Mouse (Mus musculus): ENCODE data around the gene Ssx2ip.

Gene Ssx2ip

DNA sequence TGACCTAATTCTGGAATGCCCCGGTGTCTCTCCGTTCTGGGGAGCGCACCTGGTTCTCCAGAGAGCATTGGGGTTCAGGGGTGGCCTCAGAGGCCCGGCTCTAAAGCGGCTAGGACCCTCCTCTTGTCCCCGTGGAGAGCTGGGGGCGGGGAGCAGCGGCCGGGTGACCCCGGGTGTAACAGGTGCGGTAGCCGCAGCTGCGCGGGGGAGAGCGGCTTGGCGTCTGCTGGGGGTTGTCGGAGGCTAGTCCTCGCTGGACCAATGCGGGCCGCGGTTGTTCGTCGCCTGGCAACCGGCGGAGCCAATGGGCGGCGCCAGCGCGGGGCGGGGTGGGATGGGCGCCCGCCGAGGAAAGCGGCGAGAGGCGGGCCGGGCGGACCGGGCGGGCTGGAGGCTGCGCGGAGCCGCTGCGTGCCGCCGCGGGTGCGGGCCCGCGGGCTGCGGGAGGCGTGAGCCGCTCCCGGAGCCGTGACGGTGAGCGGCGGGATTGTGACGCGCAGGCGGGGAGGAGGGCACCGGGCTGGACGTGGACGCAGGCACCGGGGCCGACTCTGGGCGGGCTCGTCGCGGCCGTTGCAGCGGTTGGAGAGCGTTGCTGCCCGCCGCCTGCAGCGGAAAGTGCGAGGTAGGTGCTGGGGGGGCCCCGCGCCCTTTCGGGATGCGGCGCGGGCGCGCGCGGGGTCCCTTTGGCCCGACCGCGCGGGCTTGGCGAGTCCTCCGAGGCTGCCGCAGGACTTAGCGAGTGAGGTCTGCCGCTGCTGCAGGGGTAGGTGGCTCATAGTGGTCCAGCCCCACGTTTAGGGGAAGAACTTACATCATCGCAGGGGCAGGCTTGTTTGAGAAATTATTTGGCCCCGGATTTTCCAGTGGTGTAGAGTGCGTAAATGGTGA is at the start of gene Ssx2ip:
TSS of gene Ssx2ip (plus strand) at position 332 of the 891 bp plus-strand sequence.
- DNase-seq (ENCODE audit: low spot score): peak; percentile 87

DNA sequence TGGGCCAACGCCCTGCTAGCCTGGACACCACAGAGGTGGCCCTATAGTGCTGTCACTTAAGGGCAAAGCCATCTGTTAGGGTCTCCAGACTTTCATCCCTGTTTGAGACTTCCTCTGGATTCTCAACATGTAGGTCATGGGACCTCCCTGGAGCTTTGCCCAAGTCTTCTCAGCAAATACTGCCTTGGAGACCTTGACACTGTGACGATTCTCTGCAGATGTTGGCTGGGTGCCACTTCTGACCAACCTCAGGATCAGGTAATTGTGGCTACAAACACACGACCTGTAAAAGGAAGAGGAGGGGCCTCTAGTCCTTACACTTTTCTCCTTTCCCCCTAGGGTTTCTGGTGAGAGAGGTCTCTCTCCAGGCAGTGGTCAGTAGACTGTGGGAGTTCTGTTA is 49.3 kb upstream of the Ssx2ip start:
- no peak for DNase-seq (ENCODE audit: low spot score)

DNA sequence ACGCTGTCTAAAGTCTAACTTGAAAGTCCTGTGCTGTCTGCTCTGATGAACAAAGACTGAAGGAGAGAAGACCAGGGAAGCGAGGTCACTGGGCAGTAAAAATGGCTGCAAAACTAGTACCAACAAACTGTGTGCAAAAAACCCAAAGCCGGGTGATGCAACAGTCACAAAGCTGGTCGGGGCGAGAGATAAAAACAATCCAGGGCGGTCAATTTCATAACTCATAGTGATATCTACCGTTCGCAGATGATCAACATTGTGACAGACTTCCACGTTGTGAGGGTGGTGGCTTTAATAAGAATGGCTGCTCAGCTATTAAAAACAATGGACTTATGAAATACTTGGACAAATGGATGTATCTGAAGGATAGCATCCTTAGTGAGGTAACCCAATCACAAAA is 39.0 kb upstream of the Ssx2ip start:
- no peak for DNase-seq (ENCODE audit: low spot score)

DNA sequence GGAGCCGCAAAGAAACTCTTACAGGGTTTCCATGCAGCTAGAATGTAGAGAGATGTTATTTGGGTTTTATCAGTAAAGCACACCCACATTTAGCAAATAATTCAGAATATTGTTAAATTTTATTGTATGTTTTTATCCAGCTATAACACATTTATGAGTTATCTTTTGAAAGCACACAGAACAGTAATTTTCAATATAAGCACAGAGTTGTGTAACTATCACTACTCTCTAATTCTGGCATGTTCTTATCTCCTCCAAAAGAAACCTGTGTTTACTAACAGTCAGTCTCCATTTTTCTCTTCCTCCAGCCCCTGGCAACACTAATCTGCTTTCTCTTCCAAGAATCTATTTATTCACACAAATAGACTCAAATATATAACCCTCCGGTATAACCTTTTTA is 37.4 kb upstream of the Ssx2ip start:
- no peak for DNase-seq (ENCODE audit: low spot score)

DNA sequence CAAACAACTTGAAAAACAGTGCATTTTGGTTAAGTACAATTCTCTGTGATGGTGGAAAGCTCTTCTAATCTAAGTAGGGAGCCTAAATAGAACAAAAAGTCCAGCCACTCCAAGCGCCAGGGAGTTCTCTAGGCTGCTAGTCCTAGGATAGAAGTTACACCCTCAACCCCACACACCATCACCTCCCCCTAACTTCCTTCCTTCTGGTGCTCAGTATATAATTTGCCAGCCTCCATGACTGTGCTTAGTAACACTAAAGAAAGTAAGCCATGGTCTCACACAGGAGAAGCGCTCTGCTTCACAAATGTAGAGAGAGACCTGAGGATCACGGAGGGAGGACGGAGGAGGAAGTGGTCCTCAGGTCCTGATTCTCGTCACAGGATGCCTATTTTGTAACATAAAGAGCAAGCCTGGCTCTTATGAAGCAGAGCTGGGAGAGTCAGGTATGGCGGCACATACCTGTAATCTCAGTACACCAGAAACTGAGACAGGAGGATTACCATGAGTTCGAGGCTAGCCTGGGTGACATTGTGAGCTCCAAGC is 33.8 kb upstream of the Ssx2ip start:
- no peak for DNase-seq (ENCODE audit: low spot score)

DNA sequence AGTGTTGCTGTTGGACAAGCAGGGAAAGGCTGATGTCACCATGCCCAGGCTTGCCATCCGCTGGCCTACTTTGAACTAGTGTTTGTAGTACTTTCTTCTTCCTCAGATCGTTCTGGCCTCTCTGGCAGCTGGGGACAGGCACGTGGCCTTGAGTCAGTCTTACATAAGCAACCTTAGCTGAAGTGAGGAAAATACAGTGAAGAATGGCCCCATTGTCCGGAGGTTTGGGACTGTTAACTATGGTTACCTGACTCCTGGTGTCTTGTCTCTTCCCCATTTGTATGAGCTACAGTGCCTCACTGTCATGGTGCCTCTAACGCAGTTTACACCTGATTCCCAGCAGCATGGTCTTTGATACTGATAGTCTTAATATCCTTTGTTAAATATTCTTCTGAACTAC is 33.2 kb upstream of the Ssx2ip start:
- no peak for DNase-seq (ENCODE audit: low spot score)

DNA sequence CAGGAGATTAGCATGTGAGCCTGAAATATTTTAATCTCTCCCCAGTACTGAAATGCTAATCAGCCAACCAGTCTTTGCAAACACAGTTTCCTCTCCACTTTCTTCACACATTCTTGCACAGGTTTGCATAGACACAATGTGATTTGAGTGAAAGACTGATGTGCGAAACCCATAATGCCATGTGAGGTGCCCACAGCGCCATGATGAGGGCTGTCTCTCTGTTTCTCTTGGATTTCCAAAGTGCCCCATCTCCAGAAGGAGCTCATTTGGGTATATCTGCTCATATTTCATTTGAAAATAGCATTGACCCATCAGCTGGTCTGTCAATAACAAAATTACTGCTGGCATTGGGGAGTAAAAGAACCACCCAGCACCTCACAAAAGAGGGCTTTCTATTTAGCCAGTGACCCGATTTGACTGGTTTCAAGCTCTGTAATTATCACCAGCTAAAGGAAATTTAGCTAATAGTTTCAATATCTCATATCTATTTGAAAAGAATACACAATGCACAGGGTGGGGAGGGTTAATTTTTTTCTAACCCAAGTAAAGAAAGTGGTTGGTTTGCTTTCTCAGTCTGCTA is 29.8 kb upstream of the Ssx2ip start:
- no peak for DNase-seq (ENCODE audit: low spot score)

DNA sequence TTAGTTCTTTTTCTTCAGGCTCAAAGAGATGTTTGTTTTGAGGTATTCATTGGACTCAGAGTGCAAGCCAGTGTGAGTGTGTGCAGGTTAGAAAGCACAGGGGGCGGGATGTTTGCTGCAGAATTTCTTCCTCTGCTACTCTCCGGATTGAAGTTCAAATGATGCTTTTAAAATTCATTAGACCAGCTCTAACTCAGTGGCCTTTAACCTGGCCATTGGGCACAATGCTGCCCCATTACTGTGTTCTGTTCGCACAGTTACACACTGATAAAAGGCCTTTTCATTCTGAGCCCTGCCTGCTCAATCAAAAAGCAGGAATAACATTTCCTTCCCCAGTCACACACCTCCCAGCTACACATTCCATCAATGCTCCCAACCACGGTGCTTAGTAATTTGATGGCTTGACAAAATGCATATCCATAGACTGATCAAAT is 29.2 kb upstream of the Ssx2ip start:
- no peak for DNase-seq (ENCODE audit: low spot score)

DNA sequence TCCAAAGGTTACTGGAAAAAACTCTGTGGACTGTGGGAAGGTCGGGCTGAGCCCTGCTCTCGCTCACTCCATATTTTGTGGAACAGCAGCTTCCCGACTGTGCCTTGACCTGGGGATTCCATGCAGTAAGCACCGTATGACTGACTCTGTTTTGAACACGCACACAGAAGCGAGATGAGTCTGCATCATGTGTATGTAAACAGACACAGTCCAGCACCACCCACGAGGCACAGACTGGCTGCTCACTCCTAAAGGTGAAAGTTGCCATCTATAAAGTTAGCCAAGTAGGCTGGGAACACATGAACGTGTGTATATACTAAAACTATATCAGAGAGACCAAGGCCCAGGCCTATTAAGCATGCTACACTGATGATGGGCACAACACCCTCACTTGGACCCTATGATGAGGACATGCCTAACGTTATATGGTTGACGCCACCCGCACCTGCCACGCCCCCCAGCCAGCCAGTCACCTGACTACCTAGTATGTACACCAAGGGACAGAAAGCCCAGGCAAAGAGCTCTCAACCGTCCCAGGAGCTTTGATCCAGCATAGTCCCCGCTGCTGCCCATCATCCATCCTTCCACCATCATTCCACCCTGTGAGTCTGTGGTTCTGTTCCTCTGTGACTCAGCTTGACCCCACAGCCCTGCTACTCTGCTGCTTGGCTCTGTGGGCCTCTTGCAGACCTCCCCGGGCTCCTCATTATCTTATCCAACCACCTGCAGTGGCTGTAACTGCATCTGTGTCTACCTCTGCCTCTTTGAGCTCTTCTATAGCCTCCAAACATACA is 27.9 kb upstream of the Ssx2ip start:
- DNase-seq (ENCODE audit: low spot score): no peak

DNA sequence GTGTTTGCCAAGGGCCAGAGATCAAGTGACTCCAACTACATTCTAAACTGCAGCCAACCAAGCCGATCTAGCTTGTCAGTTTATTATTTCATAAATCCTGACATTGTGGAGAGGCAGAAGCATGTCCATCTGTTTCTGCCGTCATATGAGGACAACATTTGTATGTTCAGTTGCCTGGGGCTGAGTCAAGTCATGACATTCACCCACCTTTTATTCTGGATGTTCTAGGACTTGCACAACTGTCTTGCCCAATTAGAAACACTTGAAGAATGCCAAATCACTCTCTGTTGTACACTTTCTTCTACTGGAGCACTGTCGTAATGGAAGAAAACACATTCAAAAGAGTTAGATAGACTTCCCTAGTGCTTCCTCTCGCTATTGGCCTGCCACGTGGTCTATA is 27.2 kb upstream of the Ssx2ip start:
- no peak for DNase-seq (ENCODE audit: low spot score)

DNA sequence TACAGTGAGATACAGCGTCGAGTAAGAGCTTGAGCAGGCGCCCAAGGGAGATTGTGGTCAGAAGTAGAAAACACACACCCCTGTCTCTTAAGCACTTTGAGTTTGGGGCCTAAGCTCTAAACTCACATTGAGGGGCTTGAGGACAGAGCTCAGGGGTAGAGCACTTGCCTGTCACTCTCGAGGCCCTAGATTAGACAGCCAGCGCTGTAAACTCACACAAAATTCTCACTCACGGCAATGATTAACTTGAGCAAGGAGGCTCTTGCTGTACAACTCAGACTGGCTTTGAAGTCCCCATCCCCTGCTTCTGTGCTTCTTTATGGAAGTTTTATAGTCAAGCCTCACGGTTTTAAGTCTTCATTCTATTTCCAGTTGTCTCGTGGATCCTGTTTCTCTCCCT is 25.7 kb upstream of the Ssx2ip start:
- no peak for DNase-seq (ENCODE audit: low spot score)

DNA sequence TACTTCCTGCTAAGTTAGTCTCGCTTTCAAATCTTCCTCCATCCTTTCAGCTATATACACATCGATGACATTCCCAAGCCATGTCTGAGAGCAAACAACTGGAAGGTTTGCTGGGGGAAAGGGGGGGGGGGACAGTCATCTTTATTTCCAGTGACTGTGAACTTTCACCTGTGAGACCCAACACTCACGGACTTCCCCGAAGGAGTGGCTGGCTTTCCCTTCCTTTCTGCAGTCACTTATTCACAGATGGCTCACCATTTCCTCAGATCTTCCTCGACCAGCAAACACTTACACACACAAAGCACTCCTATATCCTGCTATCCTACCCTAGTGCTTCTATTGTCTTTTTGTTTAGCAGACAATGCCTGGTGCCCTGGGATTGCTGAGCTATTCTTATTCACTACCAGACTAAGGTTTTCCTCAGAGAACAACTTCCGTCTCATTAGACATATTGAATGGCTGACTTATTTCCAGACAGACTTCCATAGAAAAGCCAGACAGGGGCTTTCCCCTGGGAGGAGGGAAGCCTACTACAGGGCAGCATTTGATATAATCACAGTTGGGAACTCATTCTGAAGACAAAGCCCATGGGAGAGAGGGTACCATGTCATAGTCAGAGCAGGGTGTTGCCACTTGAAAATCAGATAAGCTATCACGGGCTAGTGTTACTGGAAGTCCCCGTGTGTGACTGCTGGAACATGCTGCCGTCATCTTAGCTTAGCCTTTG is 24.5 kb upstream of the Ssx2ip start:
- DNase-seq (ENCODE audit: low spot score): no peak

DNA sequence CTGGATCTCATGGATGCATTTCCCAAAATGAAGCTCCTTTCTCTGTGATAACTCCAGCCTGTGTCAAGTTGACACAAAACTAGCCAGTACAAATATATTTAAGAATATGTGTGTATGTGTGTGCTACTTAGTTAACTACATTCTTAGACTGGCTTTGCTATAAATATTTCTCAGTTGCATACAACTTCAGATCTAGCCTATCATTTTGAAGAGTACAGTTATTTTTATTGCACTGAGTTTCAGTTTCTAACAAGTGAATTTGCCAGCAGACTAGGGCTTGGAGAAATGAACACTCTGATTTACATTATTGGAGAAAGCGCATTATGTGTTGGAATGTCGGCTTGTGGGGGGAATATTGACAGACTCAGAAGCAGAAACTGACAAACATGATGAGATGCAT is 23.6 kb upstream of the Ssx2ip start:
- no peak for DNase-seq (ENCODE audit: low spot score)

DNA sequence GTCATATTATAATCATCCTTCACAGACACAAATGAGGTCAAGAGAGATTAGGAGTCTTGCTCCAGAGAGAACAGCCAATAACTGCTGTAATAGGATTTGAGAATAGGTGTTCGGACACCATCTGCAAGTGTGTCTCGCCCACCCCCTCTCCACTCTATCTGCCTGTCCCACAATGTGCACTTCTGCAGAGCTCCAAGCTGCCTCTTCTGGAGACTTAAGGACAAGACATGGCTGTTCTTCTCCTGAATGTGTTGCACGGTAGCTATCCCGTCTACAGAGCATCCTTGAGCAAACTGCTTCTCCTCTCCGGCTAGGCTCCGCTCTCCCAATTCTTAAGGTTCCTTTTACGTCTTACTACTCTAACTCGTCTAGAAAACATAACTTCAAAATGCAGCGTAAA is 23.0 kb upstream of the Ssx2ip start:
- DNase-seq (ENCODE audit: low spot score): no peak

DNA sequence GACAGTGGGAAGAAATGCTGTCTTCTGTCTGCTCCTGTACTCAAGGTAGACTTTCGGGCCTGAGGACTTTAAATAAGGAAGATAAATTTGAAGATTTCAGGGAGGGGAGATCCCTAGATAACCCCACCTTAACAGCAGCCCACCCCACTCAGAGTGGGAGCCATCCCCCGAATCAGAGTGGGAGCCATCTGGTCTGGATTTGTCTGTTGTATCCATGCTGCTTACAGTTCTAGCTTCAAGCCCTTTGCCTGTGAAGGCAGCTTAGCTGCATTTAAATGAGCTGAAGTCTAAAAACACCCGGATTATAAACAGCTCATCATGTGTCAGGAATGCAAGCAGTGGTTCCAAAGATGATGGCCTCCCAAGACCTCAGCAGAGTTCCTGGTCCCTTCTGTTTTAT is 17.6 kb upstream of the Ssx2ip start:
- no peak for DNase-seq (ENCODE audit: low spot score)

DNA sequence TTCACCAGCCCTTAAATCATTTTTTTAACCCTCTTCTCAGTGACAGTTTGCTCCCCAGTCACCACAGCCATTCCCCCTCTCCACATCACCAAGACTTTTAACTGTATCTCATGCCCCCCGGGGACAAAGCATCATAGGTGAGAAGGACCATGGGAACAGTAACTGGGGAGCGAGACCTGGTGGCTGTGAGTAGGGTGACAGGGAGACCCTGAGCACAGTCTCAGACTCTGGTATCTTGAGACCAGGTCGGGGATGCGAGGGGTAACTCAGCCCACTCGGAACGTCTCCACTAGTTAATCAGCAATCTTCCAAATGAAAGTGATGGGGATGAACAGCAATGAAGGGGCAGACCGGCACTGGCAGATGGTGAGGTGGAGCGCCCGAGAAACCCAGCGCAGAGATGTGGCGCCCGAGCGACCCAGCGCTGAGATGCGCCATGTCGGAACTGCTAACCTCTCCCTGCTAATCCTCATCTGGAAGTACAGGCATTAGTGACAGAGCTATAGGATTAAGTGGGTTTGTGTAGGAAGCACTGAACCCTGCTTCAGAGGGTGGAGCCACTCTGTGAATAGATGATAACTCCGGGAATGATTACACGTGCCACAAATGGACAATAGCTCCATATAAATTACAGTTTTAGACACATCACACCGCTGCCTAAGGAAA is 11.7 kb upstream of the Ssx2ip start:
- DNase-seq (ENCODE audit: low spot score): no peak

DNA sequence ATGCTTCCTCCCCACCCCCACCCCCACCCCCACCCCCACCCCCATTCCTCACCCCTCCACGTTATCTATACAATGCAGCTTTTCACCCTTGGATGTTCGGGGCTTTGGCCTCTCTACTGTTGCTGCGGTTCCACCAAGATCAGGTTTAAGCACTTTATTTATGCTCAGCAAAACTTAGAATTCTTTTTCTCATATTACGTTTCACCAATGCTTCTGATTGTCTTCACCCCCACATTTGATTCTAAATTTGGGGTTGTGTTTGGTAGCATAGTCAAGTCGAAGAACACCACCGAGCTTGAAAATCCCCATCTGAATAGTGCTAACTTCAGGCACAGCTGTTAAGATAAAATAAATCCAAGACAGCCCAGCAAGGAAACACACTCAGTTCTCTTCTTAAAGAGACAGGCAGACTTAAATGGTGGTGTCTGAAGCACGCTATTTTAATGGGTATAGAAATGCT is 10.8 kb upstream of the Ssx2ip start:
- no peak for DNase-seq (ENCODE audit: low spot score)

DNA sequence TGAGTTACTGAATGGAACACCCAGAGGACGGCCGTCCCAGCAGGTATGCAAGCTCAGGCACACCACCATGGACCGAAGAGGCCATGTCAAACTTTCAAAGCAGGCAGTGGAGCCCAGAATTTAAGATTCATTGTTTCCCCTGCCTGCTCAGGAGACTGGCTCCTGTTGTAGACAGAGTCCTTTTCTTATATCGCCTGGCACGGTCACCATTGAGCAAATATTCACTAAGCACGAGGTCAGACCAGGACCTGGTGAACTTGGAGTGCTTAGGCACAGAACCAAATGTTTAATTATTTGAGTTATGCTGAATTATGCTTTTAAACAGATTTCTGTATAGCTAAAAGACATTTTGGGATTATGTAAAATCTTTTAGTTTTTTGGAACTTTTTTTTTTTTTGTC is 8.2 kb upstream of the Ssx2ip start:
- DNase-seq (ENCODE audit: low spot score): no peak

DNA sequence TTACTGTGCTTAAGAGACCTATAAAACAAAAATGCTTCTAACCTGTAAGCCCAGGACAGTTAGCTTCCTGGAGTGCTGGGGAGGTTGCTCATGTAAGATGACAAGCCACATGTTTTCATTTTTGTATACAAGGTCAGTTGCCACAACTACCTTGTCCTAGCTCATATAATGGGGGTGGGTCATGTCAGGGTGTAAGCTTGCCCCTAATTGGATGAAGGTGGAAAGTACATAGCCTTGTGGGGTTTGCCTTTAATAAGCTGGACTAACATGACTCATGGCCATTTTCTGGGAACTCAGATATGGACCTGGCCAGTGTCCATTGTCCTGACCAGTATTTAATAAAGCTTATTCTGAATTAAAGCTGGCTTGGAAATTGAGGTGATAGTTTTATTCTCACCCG is 7.5 kb upstream of the Ssx2ip start:
- no peak for DNase-seq (ENCODE audit: low spot score)

DNA sequence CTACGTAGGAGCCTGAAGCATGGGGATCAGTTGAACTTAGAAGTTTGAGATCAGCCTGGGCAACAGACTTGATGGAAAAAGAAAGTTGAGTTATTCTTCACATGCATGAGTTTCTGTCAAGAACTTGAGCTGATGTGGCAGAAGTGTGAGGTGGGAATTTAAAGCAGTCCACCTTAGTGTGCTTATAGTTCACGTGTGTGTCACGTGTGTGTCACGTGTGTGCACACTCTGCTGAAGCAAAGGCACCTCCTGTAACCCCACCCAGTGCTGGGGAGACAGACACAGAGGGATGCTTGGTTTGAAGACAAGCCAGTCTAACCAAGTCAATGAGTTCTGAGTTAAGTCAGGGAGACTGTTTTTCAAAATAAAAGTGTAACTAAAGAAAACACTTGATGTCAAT is 6.6 kb upstream of the Ssx2ip start:
- no peak for DNase-seq (ENCODE audit: low spot score)

DNA sequence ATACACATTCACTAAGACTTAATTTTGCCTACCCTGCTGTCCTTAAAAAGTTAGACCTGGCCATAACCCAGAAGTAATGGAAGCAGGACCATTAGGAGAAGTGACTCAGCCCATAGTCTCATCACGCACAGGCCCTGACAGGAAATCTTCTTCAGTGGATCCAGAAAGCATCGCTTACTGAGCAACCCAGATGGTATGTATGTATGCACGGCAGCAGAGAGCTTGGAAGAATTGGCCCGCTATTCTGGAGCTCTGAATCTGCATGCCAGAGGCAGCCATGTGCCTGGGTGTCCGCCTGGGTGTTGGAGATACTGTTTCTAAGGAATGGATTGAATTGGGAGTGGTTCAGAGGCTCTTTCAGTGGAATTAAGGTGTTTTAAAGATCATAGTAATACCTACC is 5.2 kb upstream of the Ssx2ip start:
- no peak for DNase-seq (ENCODE audit: low spot score)

Measured in layer of hippocampus, adult 9-10 months (tissue).